Mouse (Mus musculus): ENCODE measurements around the gene Pspn.
A peak's percentile ranks its signal among the peaks of the same experiment; 100 is the strongest.

Pspn gene

DNA sequence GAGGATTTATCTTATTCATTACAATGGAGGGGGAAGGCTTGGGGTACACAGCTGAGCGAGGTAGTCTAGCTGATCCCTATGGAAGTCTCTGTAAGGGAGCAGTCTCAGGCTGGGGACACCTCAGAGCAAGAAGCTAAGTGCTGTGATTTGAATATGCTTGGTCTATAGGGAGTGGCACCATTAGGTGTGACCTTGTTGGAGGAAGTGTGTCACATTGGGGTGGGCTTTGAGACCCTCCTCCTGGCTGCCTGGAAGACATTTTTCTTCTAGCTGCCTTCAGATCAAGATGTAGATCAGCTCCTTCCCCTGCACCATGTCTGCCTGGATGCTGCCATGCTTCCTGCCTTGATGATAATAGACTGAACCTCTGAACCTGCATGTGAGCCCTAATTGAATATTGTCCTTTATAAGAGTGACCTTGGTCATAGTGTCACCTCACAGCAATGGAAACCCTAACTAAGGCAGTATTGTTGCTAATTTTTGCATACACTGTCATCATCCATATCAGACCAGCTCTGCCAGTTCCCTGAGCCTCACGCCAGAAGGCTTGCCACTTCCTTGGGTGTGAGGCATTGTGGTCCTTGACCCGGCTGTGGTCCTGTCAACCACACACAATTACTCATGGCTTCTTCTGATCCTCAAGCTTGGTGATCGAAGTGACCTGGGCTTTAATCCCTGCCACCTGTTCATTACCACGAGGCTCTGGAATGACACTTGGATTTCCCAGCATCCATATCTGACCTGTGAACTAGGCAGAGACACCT is 37.0 kb downstream of the Pspn start:
- no peak for DNase-seq (ENCODE audit: low spot score)

DNA sequence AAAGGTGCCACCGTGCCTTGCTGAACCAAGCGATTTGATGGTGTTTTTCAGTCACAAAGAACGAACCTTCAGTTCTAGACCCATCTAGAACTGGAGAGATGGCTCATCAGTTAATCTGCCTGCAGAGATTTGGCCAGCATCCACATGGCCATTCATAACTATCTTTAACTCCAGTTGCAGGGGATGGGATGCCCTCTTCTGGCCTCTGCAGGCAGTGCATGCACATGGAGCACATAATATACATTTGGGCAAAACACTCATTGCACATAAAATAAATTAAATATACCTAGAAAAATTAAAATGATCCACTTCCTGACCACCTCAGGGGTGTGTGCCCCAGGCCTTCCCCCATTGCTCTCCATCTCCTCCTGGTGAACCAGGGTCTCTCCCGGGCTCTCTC is 37.9 kb downstream of the Pspn start:
- no peak for DNase-seq (ENCODE audit: low spot score)

DNA sequence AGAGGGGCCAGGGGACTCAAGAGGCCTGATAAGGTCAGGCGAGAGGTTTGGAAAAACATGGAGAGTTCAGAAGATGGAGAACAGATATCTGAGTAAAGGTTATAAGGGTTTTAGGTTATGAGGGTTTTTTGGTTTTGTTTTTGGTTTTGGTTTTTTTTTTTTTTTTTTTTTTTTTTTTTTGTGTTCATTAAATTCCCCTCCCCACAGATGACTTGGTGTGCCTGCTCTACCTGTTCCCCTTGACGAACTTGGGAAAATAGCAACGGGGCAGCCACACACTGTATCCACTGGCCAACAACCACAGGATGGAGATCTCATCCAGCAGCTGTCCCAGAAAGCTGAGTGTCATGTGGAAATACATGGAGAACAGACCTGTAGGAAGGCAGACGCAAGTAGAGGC is 41.2 kb downstream of the Pspn start:
- no peak for DNase-seq (ENCODE audit: low spot score)

DNA sequence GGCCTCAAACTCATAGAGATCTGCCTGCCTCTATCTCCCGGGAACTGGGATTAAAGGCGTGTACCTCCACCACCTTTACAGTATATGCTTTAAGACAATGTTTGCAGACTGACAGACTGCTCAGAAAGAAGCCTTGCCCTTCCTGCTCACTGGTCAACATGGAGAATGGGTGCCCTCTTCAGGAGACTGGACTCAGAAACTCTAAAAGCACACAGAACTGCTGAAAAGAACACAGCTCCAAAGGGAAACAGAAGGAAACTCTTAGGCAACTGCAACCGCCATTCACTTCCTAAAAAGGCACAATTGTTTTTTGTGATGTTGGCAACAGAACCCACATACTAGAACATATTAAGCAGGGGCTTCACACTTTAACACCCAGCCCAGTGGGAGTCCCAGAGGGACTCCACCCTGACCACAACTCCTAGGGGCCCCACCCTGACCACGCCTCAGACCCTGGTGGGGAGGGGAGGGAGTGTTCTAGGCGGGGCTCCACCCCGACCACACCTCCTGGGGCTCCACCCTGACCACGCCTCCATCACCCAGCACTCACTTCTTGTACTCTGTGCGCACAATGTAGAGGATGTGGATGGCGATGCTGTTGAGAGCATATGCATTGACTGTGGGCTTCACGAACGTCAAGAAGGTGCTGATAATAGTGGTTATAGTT is 41.9 kb downstream of the Pspn start:
- no peak for DNase-seq (ENCODE audit: low spot score)

DNA sequence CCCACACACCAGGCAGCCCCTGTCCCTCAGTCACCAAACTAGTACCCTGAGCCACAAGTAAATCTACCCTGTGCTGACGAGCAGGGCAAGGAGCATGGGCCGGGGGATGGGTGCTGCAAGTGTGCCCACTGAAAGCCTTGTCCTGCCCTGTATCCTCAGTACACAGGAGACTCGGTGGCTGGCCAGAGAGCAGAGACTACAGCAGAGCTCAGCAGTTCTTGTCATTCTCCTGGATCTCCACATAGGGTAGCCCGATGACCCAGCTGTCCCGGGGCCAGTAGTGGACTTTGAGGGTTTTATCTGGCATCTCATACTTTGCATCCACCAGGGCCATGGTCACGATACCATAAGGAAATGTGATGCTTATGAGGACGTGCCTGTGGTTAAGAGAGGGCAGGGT is 44.9 kb downstream of the Pspn start:
- no peak for DNase-seq (ENCODE audit: low spot score)

DNA sequence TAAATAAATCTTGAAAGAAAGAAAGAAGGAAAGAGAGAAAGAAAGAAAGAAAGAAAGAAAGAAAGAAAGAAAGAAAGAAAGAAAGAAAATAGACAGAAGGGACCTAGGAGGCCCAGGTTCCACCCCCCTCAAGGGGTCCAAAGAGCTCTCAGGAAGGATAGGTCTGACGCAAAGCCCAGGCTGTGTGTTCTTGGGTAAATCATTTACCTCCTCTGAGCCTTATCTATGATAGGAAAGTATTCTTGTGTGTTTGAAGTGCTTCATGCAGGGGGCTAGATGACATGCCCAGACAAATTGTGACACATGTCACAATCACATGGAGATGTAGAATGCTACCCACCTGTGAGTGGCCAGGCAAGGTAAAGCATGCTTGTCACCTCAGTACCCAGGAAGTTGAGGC is 47.2 kb downstream of the Pspn start:
- no peak for DNase-seq (ENCODE audit: low spot score)

DNA sequence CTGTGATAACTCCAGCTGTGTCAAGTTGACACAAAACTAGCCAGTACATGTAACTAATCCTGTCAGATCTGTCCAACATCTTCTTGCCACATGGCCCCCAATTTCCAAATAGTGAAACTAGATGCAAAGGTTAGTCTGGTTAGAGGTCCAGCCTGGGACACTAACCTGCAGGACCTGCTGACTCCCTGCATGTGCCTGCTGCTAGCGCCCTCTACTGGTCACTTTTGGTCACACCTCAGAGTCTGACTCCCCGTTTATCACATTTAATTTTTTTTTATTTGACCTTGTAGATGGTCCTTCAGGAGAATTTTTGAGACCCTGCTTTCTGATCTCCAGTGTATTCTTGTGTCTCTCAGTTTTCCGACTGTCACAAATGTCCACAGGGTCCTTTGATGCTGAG is 48.9 kb downstream of the Pspn start:
- DNase-seq (ENCODE audit: low spot score): peak; percentile 53
